ENCODE assay signal across 18 mouse cellular contexts in genomic region chr6:59196746-59197145, GRCm38 (mm10).
"Had no signal": no experiment of that assay in that cellular context is flagged by ENCODE, and none has a peak within 500 bp of the region (broad histone marks: within the 10 kb centered on the region; RNA-seq: fewer than 3 reads in every experiment).

No protein-coding gene starts in this region.

- ATAC-seq: midbrain, embryonic 16.5 days had no signal

- H3K27me3 ChIP-seq: midbrain, embryonic 12.5 days; neural tube, embryonic 13.5 days; neural tube, embryonic 15.5 days; stomach, embryonic 15.5 days had no signal

- H3K36me3 ChIP-seq: midbrain, embryonic 10.5 days; midbrain, embryonic 12.5 days; neural tube, embryonic 13.5 days; neural tube, embryonic 15.5 days; stomach, embryonic 15.5 days had no signal

- H3K9ac ChIP-seq: lung, embryonic 14.5 days; midbrain, embryonic 12.5 days; neural tube, embryonic 13.5 days; neural tube, embryonic 15.5 days; stomach, embryonic 15.5 days had no signal

- DNase-seq: lung, adult 18-20 months; lung, embryonic 14.5 days; lung, postnatal 10 days; lung, postnatal 4 days; midbrain, embryonic 14.5 days; right cerebral cortex, postnatal 14 days; right cerebral cortex, postnatal 4 days; thymus, adult 2 months; thymus, postnatal 25 days; thymus, postnatal 4 days had no signal

- H3K4me2 ChIP-seq: lung, embryonic 14.5 days; midbrain, embryonic 12.5 days; neural tube, embryonic 13.5 days; neural tube, embryonic 15.5 days; stomach, embryonic 15.5 days had no signal

- H3K9me3 ChIP-seq: midbrain, embryonic 10.5 days; midbrain, embryonic 12.5 days; neural tube, embryonic 13.5 days; neural tube, embryonic 15.5 days; stomach, embryonic 15.5 days had no signal

- H3K4me3 ChIP-seq: midbrain, embryonic 10.5 days; midbrain, embryonic 12.5 days; myocyte; neural tube, embryonic 13.5 days; neural tube, embryonic 15.5 days; stomach, embryonic 15.5 days had no signal

- H3K4me1 ChIP-seq: midbrain, embryonic 10.5 days; midbrain, embryonic 12.5 days; neural tube, embryonic 13.5 days; neural tube, embryonic 15.5 days; stomach, embryonic 15.5 days had no signal

- H3K27ac ChIP-seq: midbrain, embryonic 10.5 days; midbrain, embryonic 12.5 days; neural tube, embryonic 13.5 days; neural tube, embryonic 15.5 days; stomach, embryonic 15.5 days; stomach, postnatal 0 days had no signal
